Mouse (Mus musculus): ENCODE data around the gene Paxbp1.

- TF ChIP-seq CTCF (IDR thresholded peaks at IDR 0.05; ENCODE audit: control insufficient read depth, insufficient read depth, low read length) (no peak), POLR2A (IDR thresholded peaks at IDR 0.05; ENCODE audit: borderline replicate concordance, control insufficient read depth, low read depth, low read length) (no peak)
These were observed 20.4 kb upstream of the Paxbp1 start for GRCm38 (mm10) chr16:91064583-91065365.
